Mouse (Mus musculus) heart, embryonic 16.5 days (tissue): Measurements from ENCODE around the gene Igfbp1. TPM values are rescaled to one million over a fixed set of nuclear protein-coding genes. Genes with fewer than 3 reads are reported as not detected.
A peak's percentile ranks its signal among the peaks of the same experiment; 100 is the strongest.

ENCODE experiments used
- ATAC-seq: fragments of 200-750 bp; cut with Nextera tagmentation; replicated peaks from 2 replicates; pipeline ENCODE4 v1.8.0; 2017; ENCODE audit warnings: moderate number of reproducible peaks; ENCODE audit not compliant: insufficient read depth, low FRiP score; ENCODE audit errors: extremely low read depth
- H3K27ac ChIP-seq: fragments of 300-500 bp; sonication (generic); 2 replicates; pipeline ENCODE4 v1.5.1; 2014; ENCODE audit warnings: mild to moderate bottlenecking, low read length, control low read depth, moderate library complexity
- H3K27me3 ChIP-seq: fragments of 300-500 bp; sonication (generic); 2 replicates; pipeline ENCODE4 v1.6.1; 2014; ENCODE audit warnings: low read length, mixed read lengths; ENCODE audit not compliant: control insufficient read depth, insufficient read depth
- H3K36me3 ChIP-seq: fragments of 300-500 bp; sonication (generic); 2 replicates; pipeline ENCODE4 v1.6.1; 2014; ENCODE audit not compliant: control insufficient read depth, insufficient read depth
- H3K4me1 ChIP-seq: fragments of 300-500 bp; sonication (generic); 2 replicates; pipeline ENCODE4 v1.6.1; 2014; ENCODE audit warnings: low read length, mixed read lengths; ENCODE audit not compliant: control insufficient read depth, insufficient read depth
- H3K4me2 ChIP-seq: fragments of 300-500 bp; sonication (generic); 2 replicates; pipeline ENCODE4 v1.6.1; 2014; ENCODE audit warnings: low read depth, mild to moderate bottlenecking, control low read depth, low read length
- H3K4me3 ChIP-seq: fragments of 300-500 bp; sonication (generic); 2 replicates; pipeline ENCODE4 v1.5.1; 2014; ENCODE audit warnings: mild to moderate bottlenecking, control low read depth, low read length
- H3K9ac ChIP-seq: fragments of 300-500 bp; sonication (generic); 2 replicates; pipeline ENCODE4 v1.6.1; 2014; ENCODE audit warnings: low read length, control low read depth
- H3K9me3 ChIP-seq: fragments of 300-500 bp; sonication (generic); replicated peaks from 2 replicates; pipeline ENCODE4 v1.6.1; 2016; ENCODE audit warnings: low read length; ENCODE audit not compliant: control insufficient read depth
- WGBS: fragments of 180-500 bp; shearing (Covaris S2); extraction: QIAGEN DNeasy Blood & Tissue Kit; methylation state at CpG from one replicate; pipeline ENCODE4 v1.1.7; 2014; 5-methylcytosine and 5-hydroxymethylcytosine counted together
- polyA plus RNA-seq: library from polyadenylated mRNA; unstranded; fragments of >200 nt; fragmentation: Nextera tagmentation; extraction: Ambion mirVana; gene quantifications from 2 replicates; pipeline ENCODE4 v1.2.1, GENCODE M21; 2015

The Igfbp1 gene
- 0.19 and 0.45 TPM in 2 replicates for polyA plus RNA-seq

DNA sequence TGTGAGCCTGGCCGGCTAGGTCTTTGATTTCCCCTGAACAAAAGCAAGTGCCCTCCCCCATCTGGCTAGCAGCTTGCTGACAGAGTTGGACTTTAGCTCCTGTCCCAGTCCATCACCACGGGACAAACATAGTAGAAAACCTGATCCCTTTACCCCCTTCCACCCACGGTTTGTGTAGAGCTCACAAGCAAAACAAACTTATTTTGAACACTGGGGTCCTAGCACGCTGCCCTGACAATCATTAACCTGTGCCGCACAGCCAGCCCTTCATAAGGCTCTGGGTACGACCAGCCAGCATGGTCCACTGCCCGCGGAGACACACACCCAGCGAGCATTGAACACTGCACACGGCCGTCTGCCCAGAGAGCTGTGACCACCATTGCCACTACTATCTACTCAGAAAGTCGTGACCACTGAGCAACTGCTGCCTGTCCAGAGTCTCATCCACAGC lies at the start of gene Igfbp1:
TSS of gene Igfbp1 (plus strand) at position 292 of the 451 bp plus-strand sequence.
- no peak within 1 kb of the TSS for H3K4me3 ChIP-seq
- no peak within 1 kb of the TSS for H3K9ac ChIP-seq
- peak within 1 kb of the TSS; percentile 32; the same call in 1 of the 2 replicates for H3K27ac ChIP-seq
- H3K4me1 ChIP-seq, result peaks cover 3% of the 10 kb centered on the region; the same call in 1 of the 2 replicates
- 75% methylated on average over 12 of the region's 12 CpGs for WGBS
- H3K9me3 ChIP-seq, result no peaks in the 10 kb centered on the region; the same call in 1 of the 2 replicates
- no peak for ATAC-seq
- no peak within 1 kb of the TSS for H3K4me2 ChIP-seq
- no peaks in the 10 kb centered on the region for H3K36me3 ChIP-seq
- no peaks in the 10 kb centered on the region for H3K27me3 ChIP-seq

GRCm38 (mm10) chr11:7147945-7148344 lies 49.6 kb upstream of the Igfbp1 start:
- no peak for ATAC-seq
- Histone ChIP-seq H3K4me3 (no peak overlapping the region), H3K27ac (no peak overlapping the region), H3K27me3 (no peaks in the 10 kb centered on the region), H3K4me1 (no peaks in the 10 kb centered on the region), H3K36me3 (no peaks in the 10 kb centered on the region), H3K9me3 (no peaks in the 10 kb centered on the region), H3K4me2 (no peak overlapping the region), H3K9ac (no peak overlapping the region)
- 86% methylated on average over 7 of the region's 7 CpGs for WGBS

GRCm38 (mm10) chr11:7149471-7149870 lies 48.1 kb upstream of the Igfbp1 start:
- no peaks in the 10 kb centered on the region for H3K9me3 ChIP-seq
- H3K27me3 ChIP-seq, result no peaks in the 10 kb centered on the region
- H3K4me2 ChIP-seq, result no peak overlapping the region
- H3K36me3 ChIP-seq, result no peaks in the 10 kb centered on the region
- H3K27ac ChIP-seq, result no peak overlapping the region
- H3K4me3 ChIP-seq, result no peak overlapping the region
- H3K4me1 ChIP-seq, result no peaks in the 10 kb centered on the region
- no peak for ATAC-seq
- 67% methylated on average over 7 of the region's 7 CpGs for WGBS
- H3K9ac ChIP-seq, result no peak overlapping the region

GRCm38 (mm10) chr11:7150511-7150910 lies 47.1 kb upstream of the Igfbp1 start:
- Histone ChIP-seq H3K4me3 (no peak overlapping the region), H3K4me2 (no peak overlapping the region), H3K9me3 (no peaks in the 10 kb centered on the region), H3K4me1 (no peaks in the 10 kb centered on the region), H3K27ac (no peak overlapping the region), H3K27me3 (no peaks in the 10 kb centered on the region), H3K9ac (no peak overlapping the region), H3K36me3 (no peaks in the 10 kb centered on the region)
- WGBS, result 88% methylated on average over 8 of the region's 8 CpGs
- no peak for ATAC-seq

- 92% methylated on average over 12 of the region's 12 CpGs for WGBS
- no peaks in the 10 kb centered on the region for H3K36me3 ChIP-seq
- no peak overlapping the region for H3K27ac ChIP-seq
- no peak for ATAC-seq
- H3K9ac ChIP-seq, result no peak overlapping the region
- no peaks in the 10 kb centered on the region for H3K9me3 ChIP-seq
- H3K4me1 ChIP-seq, result no peaks in the 10 kb centered on the region
- no peaks in the 10 kb centered on the region for H3K27me3 ChIP-seq
- no peak overlapping the region for H3K4me2 ChIP-seq
- no peak overlapping the region for H3K4me3 ChIP-seq
Observed at GRCm38 (mm10) chr11:7152371-7152770, 45.2 kb upstream of the Igfbp1 start.

- no peak overlapping the region for H3K4me3 ChIP-seq
- no peaks in the 10 kb centered on the region for H3K27me3 ChIP-seq
- H3K36me3 ChIP-seq, result no peaks in the 10 kb centered on the region
- no peak for ATAC-seq
- WGBS, result 81% methylated on average over 8 of the region's 8 CpGs
- no peaks in the 10 kb centered on the region for H3K4me1 ChIP-seq
- no peaks in the 10 kb centered on the region for H3K9me3 ChIP-seq
- no peak overlapping the region for H3K9ac ChIP-seq
- no peak overlapping the region for H3K4me2 ChIP-seq
- no peak overlapping the region for H3K27ac ChIP-seq
Observed at GRCm38 (mm10) chr11:7153081-7153480, 44.5 kb upstream of the Igfbp1 start.

GRCm38 (mm10) chr11:7156427-7156826 lies 41.2 kb upstream of the Igfbp1 start:
- ATAC-seq, result no peak
- no peak overlapping the region for H3K4me2 ChIP-seq
- H3K9me3 ChIP-seq, result no peaks in the 10 kb centered on the region
- H3K9ac ChIP-seq, result no peak overlapping the region
- peaks cover 8% of the 10 kb centered on the region for H3K4me1 ChIP-seq
- H3K36me3 ChIP-seq, result no peaks in the 10 kb centered on the region
- WGBS, result 57% methylated on average over 4 of the region's 4 CpGs
- H3K4me3 ChIP-seq, result no peak overlapping the region
- no peak overlapping the region for H3K27ac ChIP-seq
- no peaks in the 10 kb centered on the region for H3K27me3 ChIP-seq

DNA sequence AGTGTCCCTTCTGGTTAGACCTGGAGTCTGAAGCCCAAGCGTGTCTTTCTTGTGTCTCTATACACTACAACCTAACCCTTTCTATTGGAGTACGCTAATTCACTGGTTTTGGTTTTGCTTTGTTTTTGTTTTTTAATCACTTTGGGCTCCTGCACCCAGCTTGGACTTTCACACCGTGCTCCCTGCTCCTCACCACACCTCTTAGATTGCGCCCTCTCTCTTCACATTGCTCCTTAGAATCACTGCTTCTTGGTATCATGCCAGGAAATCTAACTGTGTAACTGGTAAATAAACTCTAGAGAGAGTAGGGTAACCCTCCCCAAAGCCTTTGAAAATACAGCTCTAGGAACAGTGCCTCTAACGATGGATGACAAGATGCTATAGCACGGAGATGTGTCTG lies 39.4 kb upstream of the Igfbp1 start:
- no peak for ATAC-seq
- Histone ChIP-seq H3K9ac (no peak overlapping the region), H3K27me3 (no peaks in the 10 kb centered on the region), H3K27ac (no peak overlapping the region), H3K4me3 (no peak overlapping the region), H3K9me3 (no peaks in the 10 kb centered on the region), H3K4me1 (peaks cover 8% of the 10 kb centered on the region), H3K36me3 (no peaks in the 10 kb centered on the region), H3K4me2 (no peak overlapping the region)
- 82% methylated on average over 6 of the region's 6 CpGs for WGBS

DNA sequence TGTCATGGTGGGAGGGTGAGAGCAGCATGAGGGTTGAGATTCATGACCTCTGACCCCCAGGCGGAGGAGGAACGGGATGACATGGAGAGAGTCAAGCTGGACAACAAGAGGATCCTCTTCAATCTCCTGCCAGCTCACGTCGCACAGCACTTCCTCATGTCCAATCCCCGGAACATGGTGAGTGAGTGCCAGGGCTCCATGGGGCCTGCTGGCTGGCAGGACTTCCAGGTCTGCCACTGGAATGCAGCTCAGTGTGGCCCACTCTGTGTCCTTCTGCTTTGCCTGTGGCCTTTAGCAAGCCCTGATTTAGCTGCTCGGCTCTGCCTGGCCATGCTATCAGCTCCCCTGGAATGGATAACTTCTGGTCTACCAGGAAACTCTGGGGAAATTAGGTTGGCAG lies 37.4 kb upstream of the Igfbp1 start:
- H3K27ac ChIP-seq, result peak overlapping the region; percentile 40
- 52% methylated on average over 6 of the region's 6 CpGs for WGBS
- no peaks in the 10 kb centered on the region for H3K36me3 ChIP-seq
- peaks cover 8% of the 10 kb centered on the region for H3K4me1 ChIP-seq
- no peak overlapping the region for H3K9ac ChIP-seq
- H3K4me2 ChIP-seq, result no peak overlapping the region
- no peaks in the 10 kb centered on the region for H3K27me3 ChIP-seq
- ATAC-seq, result no peak
- no peaks in the 10 kb centered on the region for H3K9me3 ChIP-seq
- no peak overlapping the region for H3K4me3 ChIP-seq
